Mouse (Mus musculus): Measurements from ENCODE around the gene Gstt4.
A peak's percentile ranks its signal among the peaks of the same experiment; 100 is the strongest.
"Not testable (repeated sequence)": the region's sequence is repeated elsewhere in the genome, so short reads cannot be mapped to it uniquely, and the experiment has no call there.

Gene Gstt4

GRCm38 (mm10) chr10:75789841-75790240, 32.5 kb downstream of the Gstt4 start:
- no peak for DNase-seq (ENCODE audit: low spot score in 2 of 2)

GRCm38 (mm10) chr10:75789081-75789735, 33.1 kb downstream of the Gstt4 start:
- DNase-seq (ENCODE audit: low spot score in 2 of 2), result no peak

- no peak for DNase-seq (ENCODE audit: low spot score in 2 of 2)
Measured at GRCm38 (mm10) chr10:75788277-75788676, 34.1 kb downstream of the Gstt4 start.

- no peak for DNase-seq (ENCODE audit: low spot score in 2 of 2)
Measured at GRCm38 (mm10) chr10:75785442-75785841, 36.9 kb downstream of the Gstt4 start.

GRCm38 (mm10) chr10:75780769-75781578, 41.4 kb downstream of the Gstt4 start, which contains the start of the genes Gm20441 and Gstt3:
Gene Gm20441, minus strand, starts transcription at chr10:75780954.
Gene Gstt3, minus strand, starts transcription at chr10:75781414.
- DNase-seq (ENCODE audit: low spot score in 2 of 2), result peak; percentile 70 to 81

GRCm38 (mm10) chr10:75779206-75780174, 42.9 kb downstream of the Gstt4 start:
- peak; percentile 35 to 48 for DNase-seq (ENCODE audit: low spot score in 2 of 2)

GRCm38 (mm10) chr10:75777885-75778284, 44.5 kb downstream of the Gstt4 start:
- DNase-seq (ENCODE audit: low spot score in 2 of 2), result no peak

GRCm38 (mm10) chr10:75776562-75776961, 45.8 kb downstream of the Gstt4 start:
- DNase-seq (ENCODE audit: low spot score in 2 of 2), result no peak

GRCm38 (mm10) chr10:75774587-75774986, 47.8 kb downstream of the Gstt4 start:
- DNase-seq (ENCODE audit: low spot score in 2 of 2), result no peak

GRCm38 (mm10) chr10:75774102-75774501, 48.2 kb downstream of the Gstt4 start:
- no peak for DNase-seq (ENCODE audit: low spot score in 2 of 2)

- peak; percentile 68 to 82 for DNase-seq (ENCODE audit: low spot score in 2 of 2)
Measured at GRCm38 (mm10) chr10:75772795-75773664, 49.3 kb downstream of the Gstt4 start, which contains the start of gene Ddt. Gene Ddt, minus strand, starts transcription at chr10:75773414.

GRCm38 (mm10) chr10:75767756-75768155, 54.6 kb downstream of the Gstt4 start:
- DNase-seq (ENCODE audit: low spot score in 2 of 2), result not testable (repeated sequence)

- DNase-seq (ENCODE audit: low spot score in 2 of 2), result no peak
Measured at GRCm38 (mm10) chr10:75766856-75767255, 55.5 kb downstream of the Gstt4 start.
